In the genomic region with DNA sequence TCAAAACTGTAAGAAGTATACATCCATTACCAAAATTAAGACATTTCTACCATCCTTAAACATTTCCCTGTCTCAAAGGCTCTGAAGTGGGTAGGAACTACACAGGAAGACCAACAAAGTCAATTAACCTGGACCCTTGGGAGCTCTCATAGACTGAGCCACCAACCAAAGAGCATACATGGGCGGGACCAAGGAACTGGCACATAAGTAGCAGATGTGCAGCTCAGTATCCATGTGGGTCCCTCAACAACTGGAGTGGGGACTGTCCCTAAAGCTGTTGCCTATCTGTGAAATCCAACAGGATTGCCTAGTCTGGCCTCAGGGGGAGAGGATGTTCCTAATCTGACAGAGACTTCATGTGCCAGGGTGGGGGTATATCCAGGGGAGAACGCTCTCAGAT, we compare ENCODE assay signal across 17 mouse cellular contexts.
"Had no signal": no experiment of that assay in that cellular context is flagged by ENCODE, and none has a peak within 500 bp of the region (broad histone marks: within the 10 kb centered on the region; RNA-seq: fewer than 3 reads in every experiment).

No protein-coding gene starts in this region.

- H3K9me3 ChIP-seq: midbrain, embryonic 10.5 days; midbrain, embryonic 12.5 days had no signal

- H3K36me3 ChIP-seq: midbrain, embryonic 10.5 days; midbrain, embryonic 12.5 days had no signal

- DNase-seq: lung, adult 18-20 months; lung, embryonic 14.5 days; lung, postnatal 10 days; lung, postnatal 4 days; midbrain, embryonic 14.5 days; retina, postnatal 1 day; right cerebral cortex, adult 18-20 months; right cerebral cortex, postnatal 25 days; right cerebral cortex, postnatal 4 days; spleen, adult 18-20 months; thymus, adult 18-20 months; thymus, postnatal 14 days; thymus, postnatal 36 days had no signal

- H3K9ac ChIP-seq: lung, embryonic 14.5 days; midbrain, embryonic 12.5 days had no signal

- H3K27ac ChIP-seq: midbrain, embryonic 10.5 days; midbrain, embryonic 12.5 days had no signal

- H3K4me3 ChIP-seq: midbrain, embryonic 10.5 days; midbrain, embryonic 12.5 days; myocyte had no signal

- H3K4me1 ChIP-seq: midbrain, embryonic 10.5 days; midbrain, embryonic 12.5 days had no signal

- H3K4me2 ChIP-seq: lung, embryonic 14.5 days; midbrain, embryonic 12.5 days had no signal

- H3K27me3 ChIP-seq: midbrain, embryonic 12.5 days had no signal

- ATAC-seq: midbrain, embryonic 16.5 days had no signal
